Mouse (Mus musculus): ENCODE measurements around the gene Ccdc15.

GRCm38 (mm10) chr9:37390891-37391290, 42.7 kb upstream of the Ccdc15 start:
- no peak for TF ChIP-seq CTCF (IDR thresholded peaks at IDR 0.05; ENCODE audit: control insufficient read depth, insufficient read depth, low read length)
- no peak for TF ChIP-seq POLR2A (IDR thresholded peaks at IDR 0.05; ENCODE audit: borderline replicate concordance, control insufficient read depth, low read depth, low read length)
